Mouse (Mus musculus) ES-E14 (cell line): Measurements from ENCODE around the gene Srpk2.

Source experiments
- CHD2 ChIP-seq: IDR thresholded peaks from 2 replicates; pipeline ENCODE4 v1.6.1; 2014; ENCODE audit warnings: mild to moderate bottlenecking, low read depth, low read length, inconsistent platforms
- HCFC1 ChIP-seq: IDR thresholded peaks from 2 replicates; pipeline ENCODE4 v1.6.1; 2012; ENCODE audit warnings: low read length, inconsistent platforms, borderline replicate concordance; ENCODE audit not compliant: insufficient read depth
- MAFK ChIP-seq: IDR thresholded peaks from 2 replicates; pipeline ENCODE4 v1.6.1; 2014; ENCODE audit warnings: mild to moderate bottlenecking, low read depth, low read length, inconsistent platforms; ENCODE audit not compliant: insufficient read depth
- ZC3H11A ChIP-seq: IDR thresholded peaks from 2 replicates; pipeline ENCODE4 v1.6.1; 2012; ENCODE audit warnings: low read depth, mild to moderate bottlenecking, inconsistent platforms, low read length, borderline replicate concordance

DNA sequence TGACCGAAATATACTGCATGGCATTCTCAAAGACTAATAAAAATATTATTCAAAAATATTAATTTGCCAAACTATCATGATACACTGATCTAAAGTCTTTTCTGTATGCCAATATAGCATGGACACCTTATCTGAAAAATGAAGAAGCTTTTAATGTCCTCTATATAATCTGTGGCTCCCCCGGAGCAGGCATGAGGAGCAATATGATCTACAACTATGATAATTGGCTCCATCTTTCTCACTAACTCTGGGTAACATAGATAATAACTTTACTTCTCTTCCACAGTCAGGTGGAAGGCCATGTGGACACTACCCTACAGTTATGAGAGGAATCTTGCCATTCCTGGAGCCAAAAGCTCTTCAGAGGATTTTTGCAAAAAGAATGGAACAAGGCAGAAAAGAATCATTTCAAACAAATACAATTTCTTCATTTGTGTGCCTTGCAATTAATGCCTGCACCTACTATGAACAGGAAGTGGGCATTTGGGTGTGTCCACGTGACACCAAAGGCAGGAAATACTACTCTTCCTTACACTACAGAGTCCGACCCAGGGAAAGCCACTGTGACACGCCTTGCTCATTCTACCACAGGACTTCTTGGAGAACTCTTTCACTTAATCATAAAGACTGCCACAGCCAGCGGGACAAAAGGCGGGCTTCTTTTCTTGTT, 80.2 kb downstream of the Srpk2 start:
- TF ChIP-seq HCFC1 (no peak), MAFK (no peak), ZC3H11A (no peak), CHD2 (no peak)
